Mouse (Mus musculus): Measurements from ENCODE around the gene Rapgef3. TPM values are rescaled to one million over a fixed set of nuclear protein-coding genes. Genes with fewer than 3 reads are reported as not detected.

Rapgef3 gene
- total and polyA plus RNA-seq, 2 experiments from 2014 or later = 17.6 to 57.8 TPM

- ATAC-seq (ENCODE audit: insufficient read depth, low read depth) = no peak
- Histone ChIP-seq H3K9me3 (replicated peaks; ENCODE audit: control insufficient read depth, low read length) (no peaks in the 10 kb centered on the region), H3K4me3 (ENCODE audit: low read depth, low read length) (peak overlapping the region; percentile 32), H3K27ac (ENCODE audit: low read depth) (peak overlapping the region; percentile 73), H3K4me1 (ENCODE audit: control insufficient read depth, insufficient read depth) (peaks cover 37% of the 10 kb centered on the region), H3K36me3 (replicated peaks; ENCODE audit: control insufficient read depth, insufficient read depth, low read length) (no peaks in the 10 kb centered on the region), H3K4me2 (ENCODE audit: low read depth, low read length) (peak overlapping the region; percentile 56), H3K27me3 (ENCODE audit: control insufficient read depth, insufficient read depth, low read length) (no peaks in the 10 kb centered on the region), H3K9ac (replicated peaks; ENCODE audit: low read depth, low read length) (peak overlapping the region; percentile 8; the same call in 1 of the 2 replicates)
- 13% methylated on average over 24 of the region's 24 CpGs for WGBS
- peak; percentile 71 for DNase-seq (ENCODE audit: low spot score)
- TF ChIP-seq EP300 (IDR thresholded peaks at IDR 0.05; ENCODE audit: low read depth) = no peak
- TF ChIP-seq CTCF (IDR thresholded peaks at IDR 0.05; ENCODE audit: low read depth) = no peak
These were observed 14.4 kb upstream of the Rapgef3 start for GRCm38 (mm10) chr15:97781961-97782748.

DNA sequence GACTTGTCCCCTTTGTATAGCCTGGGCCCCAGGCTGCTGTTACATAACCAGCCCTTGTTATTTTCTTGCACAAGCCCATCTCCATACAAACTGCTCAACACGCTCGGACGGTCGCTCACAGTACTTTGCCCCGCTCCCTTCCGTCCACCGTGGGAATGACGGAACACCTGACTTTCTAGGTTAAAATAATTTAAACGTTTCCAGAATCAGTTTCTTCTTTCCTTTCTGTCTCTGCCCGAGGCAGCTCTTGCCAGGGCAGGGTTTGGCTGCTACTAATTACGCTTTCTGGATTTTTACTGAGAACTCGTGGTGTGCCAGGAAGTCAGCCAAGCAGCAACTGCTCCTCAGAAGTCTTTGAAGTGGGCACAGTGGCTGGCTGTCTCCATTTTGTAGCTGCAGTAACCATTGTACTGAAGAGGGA is 12.8 kb upstream of the Rapgef3 start:
- H3K27me3 ChIP-seq (ENCODE audit: control insufficient read depth, insufficient read depth, low read length) = no peaks in the 10 kb centered on the region
- DNase-seq (ENCODE audit: low spot score) (no peak), ATAC-seq (ENCODE audit: insufficient read depth, low read depth) (no peak)
- 82% methylated on average over 12 of the region's 12 CpGs for WGBS
- TF ChIP-seq EP300 (IDR thresholded peaks at IDR 0.05; ENCODE audit: low read depth) = no peak
- no peak for TF ChIP-seq CTCF (IDR thresholded peaks at IDR 0.05; ENCODE audit: low read depth)
- no peak overlapping the region for H3K9ac ChIP-seq (replicated peaks; ENCODE audit: low read depth, low read length)
- H3K9me3 ChIP-seq (replicated peaks; ENCODE audit: control insufficient read depth, low read length) = no peaks in the 10 kb centered on the region
- no peak overlapping the region for H3K4me2 ChIP-seq (ENCODE audit: low read depth, low read length)
- no peak overlapping the region for H3K4me3 ChIP-seq (ENCODE audit: low read depth, low read length)
- H3K36me3 ChIP-seq (replicated peaks; ENCODE audit: control insufficient read depth, insufficient read depth, low read length) = no peaks in the 10 kb centered on the region
- H3K27ac ChIP-seq (ENCODE audit: low read depth) = no peak overlapping the region
- peaks cover 26% of the 10 kb centered on the region for H3K4me1 ChIP-seq (ENCODE audit: control insufficient read depth, insufficient read depth)

- Histone ChIP-seq H3K27ac (ENCODE audit: low read depth) (no peak overlapping the region), H3K4me3 (ENCODE audit: low read depth, low read length) (no peak overlapping the region), H3K36me3 (replicated peaks; ENCODE audit: control insufficient read depth, insufficient read depth, low read length) (no peaks in the 10 kb centered on the region), H3K4me2 (ENCODE audit: low read depth, low read length) (no peak overlapping the region), H3K27me3 (ENCODE audit: control insufficient read depth, insufficient read depth, low read length) (no peaks in the 10 kb centered on the region), H3K4me1 (ENCODE audit: control insufficient read depth, insufficient read depth) (peaks cover 22% of the 10 kb centered on the region), H3K9me3 (replicated peaks; ENCODE audit: control insufficient read depth, low read length) (no peaks in the 10 kb centered on the region), H3K9ac (replicated peaks; ENCODE audit: low read depth, low read length) (no peak overlapping the region)
- no peak for TF ChIP-seq CTCF (IDR thresholded peaks at IDR 0.05; ENCODE audit: low read depth)
- no peak for TF ChIP-seq EP300 (IDR thresholded peaks at IDR 0.05; ENCODE audit: low read depth)
- WGBS = 85% methylated on average over 1 of the region's 1 CpGs
- ATAC-seq (ENCODE audit: insufficient read depth, low read depth) (no peak), DNase-seq (ENCODE audit: low spot score) (no peak)
These were observed 11.8 kb upstream of the Rapgef3 start for GRCm38 (mm10) chr15:97779576-97779975.

DNA sequence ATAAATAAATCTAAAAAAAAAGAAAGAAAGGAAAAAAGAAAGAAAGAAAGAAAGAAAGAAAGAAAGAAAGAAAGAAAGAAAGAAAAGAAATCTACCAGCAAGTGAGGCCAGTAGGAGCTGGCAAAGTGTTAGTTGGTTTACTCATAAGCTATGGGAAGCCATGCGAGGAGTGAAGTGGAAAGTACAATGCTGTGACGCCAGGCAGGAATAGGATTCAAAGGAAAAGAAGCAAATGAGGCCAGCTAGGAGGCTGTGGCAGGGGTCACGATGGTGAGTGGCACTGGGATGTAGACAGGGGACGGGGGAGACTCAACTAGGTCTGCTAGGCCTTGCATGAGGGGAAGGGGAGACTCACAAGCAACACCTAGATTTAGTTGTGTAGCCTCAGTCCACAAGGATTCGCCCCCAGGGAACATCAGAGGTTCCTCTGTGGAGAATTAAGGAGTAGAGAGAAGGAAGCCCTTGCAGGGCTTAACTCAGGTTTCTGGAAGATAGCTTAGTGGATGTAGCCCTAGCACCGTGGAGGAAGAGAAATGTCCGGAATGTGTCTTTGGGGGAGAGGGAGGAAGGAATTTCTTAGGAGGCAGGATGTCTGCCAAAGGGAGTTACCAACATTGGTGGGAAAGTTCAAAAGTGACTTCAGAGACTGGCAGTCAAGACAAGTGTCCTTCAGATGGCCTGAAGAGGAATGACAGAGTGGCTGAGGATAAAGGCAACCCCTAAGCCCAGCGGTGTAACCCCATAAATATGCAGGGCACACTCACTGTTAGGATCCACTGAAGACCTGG is 10.7 kb upstream of the Rapgef3 start, which contains the start of gene Slc48a1:
Gene Slc48a1, plus strand, starts transcription at position 210 of the 788 bp plus-strand sequence.
- Histone ChIP-seq H3K27me3 (ENCODE audit: control insufficient read depth, insufficient read depth, low read length) (no peaks in the 10 kb centered on the region), H3K4me1 (ENCODE audit: control insufficient read depth, insufficient read depth) (peaks cover 28% of the 10 kb centered on the region), H3K27ac (ENCODE audit: low read depth) (peak within 1 kb of the TSS; percentile 71), H3K9me3 (replicated peaks; ENCODE audit: control insufficient read depth, low read length) (no peaks in the 10 kb centered on the region), H3K4me3 (ENCODE audit: low read depth, low read length) (no peak within 1 kb of the TSS), H3K4me2 (ENCODE audit: low read depth, low read length) (no peak within 1 kb of the TSS), H3K9ac (replicated peaks; ENCODE audit: low read depth, low read length) (no peak within 1 kb of the TSS), H3K36me3 (replicated peaks; ENCODE audit: control insufficient read depth, insufficient read depth, low read length) (no peaks in the 10 kb centered on the region)
- no peak for ATAC-seq (ENCODE audit: insufficient read depth, low read depth)
- peak; percentile 41 for DNase-seq (ENCODE audit: low spot score)
- 50% methylated on average over 8 of the region's 8 CpGs for WGBS
- TF ChIP-seq CTCF (IDR thresholded peaks at IDR 0.05; ENCODE audit: low read depth) = no peak
- TF ChIP-seq EP300 (IDR thresholded peaks at IDR 0.05; ENCODE audit: low read depth) = peak; percentile 37; the same call in 1 of the 2 replicates

DNA sequence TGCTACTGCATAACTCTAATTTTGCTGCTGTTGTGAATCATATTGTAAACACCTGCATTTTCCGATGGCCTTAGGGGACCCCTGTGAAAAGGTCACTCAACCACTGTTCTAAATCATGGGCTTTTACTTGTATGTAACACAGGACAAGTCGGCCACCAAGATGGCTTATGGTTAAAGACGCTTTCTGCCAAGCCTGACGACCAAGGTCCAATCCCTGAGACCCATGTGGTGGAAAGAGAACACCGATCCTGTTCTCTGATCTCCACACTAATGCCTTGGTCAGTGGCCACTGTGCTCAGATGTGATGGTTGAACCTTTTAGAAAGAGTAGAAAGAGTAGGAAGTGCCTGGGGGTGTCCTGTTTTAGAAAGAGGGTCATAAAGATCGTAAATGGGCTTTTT is 9.1 kb upstream of the Rapgef3 start:
- ATAC-seq (ENCODE audit: insufficient read depth, low read depth) = no peak
- H3K4me3 ChIP-seq (ENCODE audit: low read depth, low read length) = no peak overlapping the region
- H3K36me3 ChIP-seq (replicated peaks; ENCODE audit: control insufficient read depth, insufficient read depth, low read length) = no peaks in the 10 kb centered on the region
- no peak for TF ChIP-seq EP300 (IDR thresholded peaks at IDR 0.05; ENCODE audit: low read depth)
- no peak for TF ChIP-seq CTCF (IDR thresholded peaks at IDR 0.05; ENCODE audit: low read depth)
- no peak overlapping the region for H3K27ac ChIP-seq (ENCODE audit: low read depth)
- 82% methylated on average over 6 of the region's 6 CpGs for WGBS
- no peak overlapping the region for H3K9ac ChIP-seq (replicated peaks; ENCODE audit: low read depth, low read length)
- DNase-seq (ENCODE audit: low spot score) = no peak
- H3K27me3 ChIP-seq (ENCODE audit: control insufficient read depth, insufficient read depth, low read length) = no peaks in the 10 kb centered on the region
- H3K4me2 ChIP-seq (ENCODE audit: low read depth, low read length) = no peak overlapping the region
- H3K9me3 ChIP-seq (replicated peaks; ENCODE audit: control insufficient read depth, low read length) = no peaks in the 10 kb centered on the region
- peaks cover 35% of the 10 kb centered on the region for H3K4me1 ChIP-seq (ENCODE audit: control insufficient read depth, insufficient read depth)

Data from heart, postnatal 0 days (tissue).